Mouse (Mus musculus) testis, postnatal 14 days (tissue): ENCODE measurements around the gene Cacna1s.

Source experiments
- DNase-seq: peaks from one replicate; pipeline ENCODE4 v3.0.0; 2021; ENCODE audit warnings: low spot score

The Cacna1s gene

DNA sequence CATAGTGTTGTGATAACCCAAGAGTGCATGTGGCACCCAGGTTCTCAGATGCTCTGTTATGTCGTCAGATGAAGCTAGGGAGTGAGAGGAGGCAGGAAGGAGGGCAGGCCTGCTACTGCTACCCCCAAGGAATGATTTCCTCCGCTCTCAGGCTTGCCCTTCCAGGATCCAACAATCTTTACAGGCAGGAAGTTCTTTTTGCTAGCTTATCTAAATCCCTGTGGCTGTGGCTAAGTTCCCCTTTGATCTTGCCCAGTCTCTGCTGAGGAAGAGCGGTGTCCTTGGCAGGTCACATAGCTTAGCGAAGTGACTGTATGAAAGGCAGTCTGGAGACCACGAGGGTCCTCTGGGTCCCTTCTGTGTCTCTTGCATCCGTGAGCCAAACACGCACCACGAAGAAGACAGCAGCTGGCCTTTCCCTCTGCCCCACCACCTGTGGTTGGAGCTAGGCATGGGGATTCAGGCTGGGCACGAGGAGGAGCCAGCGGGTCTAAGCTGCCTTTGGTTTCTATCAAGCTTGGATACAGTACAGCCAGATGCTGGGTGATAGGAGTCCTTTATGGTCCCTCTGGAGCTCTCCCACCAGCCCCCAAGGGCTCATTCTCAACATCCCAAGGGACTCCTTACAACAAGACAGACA, 85.8 kb downstream of the Cacna1s start:
- DNase-seq: no peak

DNA sequence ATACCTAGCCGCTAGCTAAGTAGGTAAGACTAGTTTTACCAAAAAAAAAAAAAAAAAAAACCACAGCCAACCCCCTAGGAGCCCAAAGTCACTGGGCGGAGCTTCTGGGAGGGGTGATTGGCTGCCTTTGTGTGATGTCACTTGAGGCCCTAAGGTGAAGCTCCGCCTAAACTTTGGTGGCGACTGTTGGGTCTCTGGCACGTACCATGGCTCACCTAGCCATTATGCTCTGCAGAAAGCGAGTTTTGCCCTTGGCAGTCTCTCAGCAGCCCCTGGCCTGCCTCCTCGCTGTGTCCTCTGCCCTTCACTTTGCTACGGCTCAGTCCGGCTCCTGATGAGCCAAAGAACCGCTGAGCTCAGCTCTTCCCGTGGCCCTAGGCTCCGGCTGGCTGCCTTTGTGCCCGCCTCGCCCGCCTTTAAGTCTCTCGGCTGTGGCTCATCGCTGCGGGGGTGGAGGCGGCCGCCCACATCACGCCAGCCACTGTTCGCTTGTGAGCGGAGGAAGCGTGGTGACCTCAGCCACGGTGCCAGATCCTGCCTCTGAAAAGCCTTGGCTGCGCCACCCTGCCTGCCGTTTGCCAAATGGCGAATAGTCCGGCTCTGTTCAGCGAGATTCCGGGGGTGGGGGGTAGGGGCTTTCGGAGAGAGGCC, 87.6 kb downstream of the Cacna1s start:
- DNase-seq: peak; percentile 67

DNA sequence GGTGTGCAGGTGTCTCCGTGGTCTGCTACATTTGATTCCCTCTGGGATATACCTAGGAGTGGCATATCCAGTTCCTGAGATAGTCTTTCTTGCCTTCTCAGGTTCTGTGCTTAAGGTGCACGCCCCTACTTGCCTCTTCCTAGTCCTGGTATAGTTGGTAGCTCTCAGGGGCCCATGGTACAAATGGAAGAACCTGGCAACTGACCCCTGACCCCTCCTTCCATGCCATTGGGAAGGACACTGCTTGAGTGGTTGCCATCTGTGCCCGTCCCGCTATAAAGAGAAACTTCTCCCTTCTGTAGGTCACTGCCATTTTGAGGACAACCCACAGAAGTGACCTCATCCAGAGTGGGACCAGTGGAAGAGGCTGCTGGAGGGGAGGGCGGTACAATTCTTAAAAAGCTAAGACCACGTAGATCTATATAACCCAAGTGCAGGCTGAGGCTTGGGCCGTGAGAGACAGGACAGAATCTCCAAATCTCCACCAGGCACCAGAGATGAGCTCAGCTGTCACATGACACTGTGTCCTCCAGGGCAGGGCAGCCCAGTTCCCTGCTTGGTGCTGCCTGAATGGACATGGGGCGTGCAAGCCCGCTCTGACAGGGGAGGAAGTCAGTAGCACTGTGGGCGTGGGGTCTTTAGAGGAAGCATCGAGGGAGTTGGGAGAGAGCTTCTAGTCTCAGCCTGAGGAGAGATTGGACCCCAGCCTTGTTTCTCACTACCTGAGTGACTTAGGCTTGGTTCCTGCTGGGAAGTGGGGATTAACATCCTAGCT, 88.8 kb downstream of the Cacna1s start:
- no peak for DNase-seq

DNA sequence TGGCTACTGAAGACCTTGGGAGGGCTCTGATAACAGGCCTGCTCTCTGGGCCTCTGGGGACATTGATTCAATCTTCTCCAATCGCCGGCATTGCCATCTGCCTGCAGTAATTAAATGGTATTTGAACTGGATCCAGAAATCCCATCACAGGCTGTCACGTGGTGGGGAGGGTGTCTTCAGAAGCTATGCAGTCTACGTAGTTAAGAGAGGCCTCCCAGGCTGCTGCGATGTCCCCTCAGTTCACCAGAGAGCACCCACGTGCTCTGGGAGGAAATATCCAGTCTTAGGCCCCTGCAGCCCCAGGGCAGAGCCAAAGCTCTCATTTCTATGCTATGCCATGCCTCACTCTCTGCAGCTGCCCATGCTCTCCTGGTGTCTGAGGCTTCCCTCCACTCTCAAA, 89.8 kb downstream of the Cacna1s start:
- DNase-seq: no peak

DNA sequence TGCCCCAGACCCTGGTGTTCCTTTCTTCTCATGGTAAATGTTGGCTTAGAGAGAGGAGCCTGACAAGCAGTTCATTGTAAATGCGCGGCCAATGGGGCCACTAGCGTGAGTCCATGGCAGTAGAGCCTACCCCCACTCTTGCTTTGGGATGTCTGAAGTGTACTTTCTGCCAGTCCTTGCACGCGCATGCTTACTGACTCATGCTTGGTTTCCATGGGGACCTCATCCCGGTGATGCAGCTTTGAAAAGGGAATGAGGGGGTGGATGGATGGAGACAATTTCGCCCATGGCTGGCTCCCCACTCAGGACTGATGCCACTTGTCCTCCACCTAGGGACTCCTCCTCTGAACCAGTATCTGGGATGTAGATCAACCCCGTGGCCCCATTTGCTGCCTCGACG, 91.0 kb downstream of the Cacna1s start:
- no peak for DNase-seq

DNA sequence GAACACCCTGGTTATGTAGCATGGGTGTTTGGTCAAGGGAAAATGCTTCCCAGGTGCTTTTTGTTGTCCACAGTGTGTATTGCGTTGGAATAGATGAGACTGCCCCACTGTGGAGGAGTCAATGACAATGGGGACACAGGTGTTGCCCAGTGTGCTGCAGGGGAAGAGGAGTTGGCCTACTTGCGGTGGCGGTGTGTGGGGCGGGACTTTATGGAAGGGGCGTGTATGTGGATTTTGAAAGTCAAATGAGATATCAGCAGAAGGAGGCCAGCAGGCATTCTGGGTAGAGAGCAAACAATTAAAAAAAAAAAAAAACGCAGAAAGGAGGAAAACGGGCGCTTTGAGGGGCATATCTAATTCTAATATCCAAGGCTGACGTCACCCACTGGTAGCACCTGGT, 97.2 kb downstream of the Cacna1s start:
- no peak for DNase-seq

DNA sequence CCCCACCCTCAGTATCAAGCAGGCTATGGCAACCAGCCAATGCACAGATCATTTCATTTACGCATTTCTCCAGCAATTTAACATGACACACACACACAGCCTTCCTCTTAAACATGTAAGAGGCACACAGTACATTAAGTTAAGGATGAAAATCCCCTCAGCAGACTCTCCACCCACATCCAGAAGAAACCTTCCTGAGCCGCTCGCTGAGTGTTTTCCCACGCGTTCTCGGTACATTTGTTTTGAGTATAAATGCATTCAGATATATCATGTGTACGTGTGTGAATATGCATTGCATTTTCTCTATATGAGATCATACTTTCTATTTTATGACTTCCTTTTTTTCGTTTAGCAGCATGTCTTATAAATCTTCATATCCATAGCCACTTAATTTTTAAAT, 98.8 kb downstream of the Cacna1s start:
- no peak for DNase-seq

DNA sequence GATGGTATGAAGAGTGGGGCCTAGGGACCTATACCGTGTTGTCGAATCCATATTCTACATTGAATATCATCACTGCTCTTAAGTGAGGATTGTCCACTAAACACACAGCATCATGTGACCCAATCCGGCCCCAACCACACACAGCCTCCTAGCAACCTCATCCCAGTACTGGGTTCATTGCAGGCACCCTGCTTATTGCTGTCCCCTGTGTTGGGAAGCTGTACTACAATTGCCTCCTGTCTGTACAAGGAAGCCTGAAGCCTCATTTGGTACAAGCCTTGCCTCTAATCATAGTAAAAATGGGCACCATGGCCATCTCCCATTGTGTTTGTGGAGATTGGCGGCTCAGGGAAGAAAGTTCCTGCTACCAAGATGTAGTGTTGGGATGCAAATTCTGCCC, 103.8 kb downstream of the Cacna1s start:
- DNase-seq: no peak

DNA sequence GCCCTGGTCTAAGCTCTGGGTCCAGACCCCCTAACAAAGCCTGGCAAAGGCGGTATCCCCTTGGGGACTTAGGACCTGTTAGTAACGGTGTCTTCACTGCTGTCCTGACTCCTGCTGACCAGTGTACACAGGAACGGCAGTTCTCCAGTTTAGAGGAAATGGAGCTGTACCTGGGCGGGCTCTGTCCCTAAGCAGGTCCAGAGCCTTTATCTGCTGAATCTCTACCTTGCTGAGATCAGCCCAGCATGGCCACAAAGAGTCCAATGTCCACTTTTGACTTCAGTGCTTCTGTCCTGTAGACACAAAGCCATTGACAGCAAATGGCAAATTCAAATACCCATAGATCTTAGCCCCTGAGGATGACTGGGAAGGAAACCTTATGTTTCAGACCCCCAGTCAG, 104.4 kb downstream of the Cacna1s start:
- no peak for DNase-seq

DNA sequence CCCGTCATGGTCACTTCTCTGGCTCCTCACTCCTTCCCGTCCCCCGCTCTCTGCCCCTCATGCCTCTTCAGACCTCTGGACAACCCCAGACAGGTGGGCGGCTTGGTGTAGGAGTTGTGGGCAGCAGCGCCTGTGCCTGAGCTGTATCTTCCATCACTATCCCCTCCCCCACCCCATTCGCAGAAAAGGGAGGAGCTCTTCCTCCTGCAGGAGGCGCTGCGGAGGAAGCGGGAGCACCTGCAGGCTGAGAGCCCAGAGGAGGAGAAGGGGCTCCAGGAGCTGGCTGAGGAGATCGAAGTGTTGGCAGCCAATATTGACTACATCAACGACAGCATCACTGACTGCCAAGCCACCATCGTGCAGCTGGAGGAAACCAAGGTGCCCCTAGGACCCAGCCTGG, 107.3 kb downstream of the Cacna1s start:
- DNase-seq: no peak

DNA sequence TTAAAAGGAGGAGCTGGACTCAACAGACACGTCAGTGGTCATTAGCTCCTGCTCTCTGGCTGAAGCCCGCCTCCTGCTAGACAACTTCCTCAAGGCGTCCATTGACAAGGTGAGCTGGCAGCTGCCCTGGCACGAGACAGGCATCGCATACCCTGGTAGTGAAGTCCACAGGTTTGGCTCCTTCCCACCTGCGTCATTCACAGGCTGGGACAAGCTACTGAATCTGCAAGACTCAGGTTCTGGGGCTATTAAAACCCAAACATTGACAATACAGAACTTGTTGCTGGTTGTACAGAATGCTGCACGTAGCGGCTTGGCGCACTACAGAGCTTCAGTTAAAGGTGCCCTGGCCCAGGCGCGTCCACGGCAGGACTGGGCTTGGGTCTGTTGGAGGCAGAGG, 107.7 kb downstream of the Cacna1s start:
- no peak for DNase-seq

DNA sequence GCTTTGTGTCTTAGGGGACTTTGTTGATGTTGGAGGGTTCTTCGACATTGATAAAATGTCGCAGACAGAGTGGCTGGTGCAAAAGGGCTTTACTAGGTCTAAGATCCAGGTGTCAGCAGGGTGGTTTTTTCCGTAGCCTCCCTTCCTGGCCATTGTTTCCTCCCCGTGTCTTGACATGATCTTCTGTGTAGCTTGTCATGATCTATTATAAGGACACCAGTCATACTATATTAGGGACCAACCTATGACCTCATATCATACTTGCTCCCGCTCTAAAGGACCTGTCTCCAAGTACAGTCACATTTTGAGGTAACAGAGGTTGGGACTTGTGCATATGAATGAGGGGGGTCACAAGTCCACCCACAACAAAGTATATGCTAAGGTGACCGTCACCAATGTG, 108.4 kb downstream of the Cacna1s start:
- no peak for DNase-seq

DNA sequence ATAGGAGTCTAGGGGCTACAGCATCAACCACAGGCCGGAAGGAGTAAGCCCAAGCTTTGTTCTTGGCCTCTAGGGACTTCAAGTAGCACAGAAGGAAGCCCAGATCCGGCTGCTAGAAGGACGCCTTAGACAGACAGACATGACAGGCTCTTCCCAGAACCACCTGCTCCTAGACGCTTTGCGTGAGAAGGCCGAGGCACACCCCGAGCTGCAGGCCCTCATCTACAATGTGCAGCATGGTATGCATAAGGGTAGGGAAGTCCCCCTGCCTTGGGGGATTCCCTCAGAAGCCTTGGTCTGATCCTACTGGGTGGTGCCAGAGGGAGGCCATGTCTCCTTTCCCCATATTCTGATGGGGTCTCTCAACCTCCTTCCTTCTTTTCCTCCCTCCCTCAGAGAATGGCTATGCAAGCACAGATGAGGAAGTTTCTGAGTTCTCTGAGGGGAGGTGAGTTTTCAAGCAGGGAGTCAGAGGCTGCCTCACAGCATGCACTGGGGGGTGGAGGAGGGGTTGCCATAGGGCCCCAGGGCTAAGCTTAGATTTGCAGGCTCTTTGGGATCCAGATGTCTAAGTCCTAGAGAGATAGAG, 108.9 kb downstream of the Cacna1s start:
- no peak for DNase-seq

DNA sequence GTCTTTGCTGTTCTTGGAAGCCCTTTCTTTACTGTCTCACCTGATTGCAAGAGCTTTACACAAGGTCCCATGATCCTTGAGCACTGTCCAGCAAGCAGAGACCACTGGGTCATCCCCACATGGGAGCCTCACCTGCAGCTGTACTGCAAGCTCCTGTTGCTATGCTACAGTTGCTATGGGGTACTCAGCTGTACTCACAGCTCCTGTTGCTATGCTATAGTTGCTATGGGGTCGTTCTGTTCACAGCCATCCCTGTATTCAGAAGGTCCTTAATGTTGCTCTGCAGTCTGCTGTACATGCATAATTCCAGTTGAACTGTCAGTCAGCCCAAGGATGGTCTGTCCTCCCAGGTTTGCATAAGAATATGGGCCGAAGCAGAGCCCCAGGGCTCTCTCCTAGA, 112.9 kb downstream of the Cacna1s start:
- no peak for DNase-seq

DNA sequence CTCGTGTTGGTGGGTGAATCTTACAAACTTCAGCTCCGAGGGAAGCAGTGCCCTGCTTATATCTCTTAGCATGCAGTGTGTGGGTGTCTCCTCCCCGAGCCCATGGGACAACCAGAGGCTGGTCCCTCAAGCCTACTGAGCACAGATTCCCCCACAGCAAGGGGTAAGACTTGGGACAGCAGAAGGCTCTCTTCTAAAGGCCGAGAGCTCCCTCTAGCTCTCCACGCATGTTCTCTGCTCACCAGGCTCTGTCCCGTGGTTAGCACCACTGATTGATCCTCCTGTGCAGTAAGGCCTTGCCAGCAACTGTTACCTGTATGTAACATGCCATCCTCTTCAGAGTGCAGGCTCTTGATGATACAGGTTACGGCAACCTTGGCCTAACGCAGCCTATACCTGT, 115.1 kb downstream of the Cacna1s start:
- DNase-seq: no peak
